Mouse (Mus musculus): ENCODE measurements around the gene Spata2l.
"Not testable (repeated sequence)": the region's sequence is repeated elsewhere in the genome, so short reads cannot be mapped to it uniquely, and the experiment has no call there.

The Spata2l gene

GRCm38 (mm10) chr8:123235520-123236497 lies at the start of gene Spata2l:
Gene Spata2l (minus strand): TSS chr8:123236233.
- DNase-seq (ENCODE audit: low read depth, low spot score) = peak; percentile 94

- peak; percentile 46 for DNase-seq (ENCODE audit: low read depth, low spot score)
Observed at GRCm38 (mm10) chr8:123284493-123284892, 48.5 kb upstream of the Spata2l start.

GRCm38 (mm10) chr8:123283991-123284390 lies 48.0 kb upstream of the Spata2l start:
- DNase-seq (ENCODE audit: low read depth, low spot score) = no peak

- not testable (repeated sequence) for DNase-seq (ENCODE audit: low read depth, low spot score)
Observed at GRCm38 (mm10) chr8:123282994-123283393, 47.0 kb upstream of the Spata2l start.

- no peak for DNase-seq (ENCODE audit: low read depth, low spot score)
Observed at GRCm38 (mm10) chr8:123280302-123281094, 44.5 kb upstream of the Spata2l start.

GRCm38 (mm10) chr8:123279828-123280227 lies 43.8 kb upstream of the Spata2l start:
- no peak for DNase-seq (ENCODE audit: low read depth, low spot score)

- no peak for DNase-seq (ENCODE audit: low read depth, low spot score)
Observed at GRCm38 (mm10) chr8:123278445-123278844, 42.4 kb upstream of the Spata2l start.

- no peak for DNase-seq (ENCODE audit: low read depth, low spot score)
Observed at GRCm38 (mm10) chr8:123275096-123275495, 39.1 kb upstream of the Spata2l start.

GRCm38 (mm10) chr8:123274447-123274846 lies 38.4 kb upstream of the Spata2l start:
- DNase-seq (ENCODE audit: low read depth, low spot score) = no peak

- DNase-seq (ENCODE audit: low read depth, low spot score) = peak; percentile 47
Observed at GRCm38 (mm10) chr8:123271901-123272300, 35.9 kb upstream of the Spata2l start.

- DNase-seq (ENCODE audit: low read depth, low spot score) = no peak
Observed at GRCm38 (mm10) chr8:123271147-123271546, 35.1 kb upstream of the Spata2l start.

GRCm38 (mm10) chr8:123267926-123268656 lies 32.1 kb upstream of the Spata2l start:
- DNase-seq (ENCODE audit: low read depth, low spot score) = no peak

GRCm38 (mm10) chr8:123257593-123257992 lies 21.6 kb upstream of the Spata2l start:
- DNase-seq (ENCODE audit: low read depth, low spot score) = not testable (repeated sequence)

- no peak for DNase-seq (ENCODE audit: low read depth, low spot score)
Observed at GRCm38 (mm10) chr8:123257114-123257513, 21.1 kb upstream of the Spata2l start.

- DNase-seq (ENCODE audit: low read depth, low spot score) = no peak
Observed at GRCm38 (mm10) chr8:123255170-123255569, 19.1 kb upstream of the Spata2l start.

GRCm38 (mm10) chr8:123254099-123254885 lies 18.3 kb upstream of the Spata2l start, which contains the start of the genes Zfp276 and Vps9d1:
Gene Zfp276 (plus strand): TSS chr8:123254195.
Gene Vps9d1 (minus strand): TSS chr8:123254348.
- DNase-seq (ENCODE audit: low read depth, low spot score) = peak; percentile 81

- peak; percentile 39 for DNase-seq (ENCODE audit: low read depth, low spot score)
Observed at GRCm38 (mm10) chr8:123253451-123254098, 17.5 kb upstream of the Spata2l start.

- DNase-seq (ENCODE audit: low read depth, low spot score) = no peak
Observed at GRCm38 (mm10) chr8:123252925-123253324, 16.9 kb upstream of the Spata2l start.

GRCm38 (mm10) chr8:123250940-123251339 lies 14.9 kb upstream of the Spata2l start:
- no peak for DNase-seq (ENCODE audit: low read depth, low spot score)

GRCm38 (mm10) chr8:123248596-123248995 lies 12.6 kb upstream of the Spata2l start:
- no peak for DNase-seq (ENCODE audit: low read depth, low spot score)

Data from R1 (cell line).